Mouse (Mus musculus): ENCODE measurements at regions not wholly inside any gene's neighbourhood (a gene's known extent, or its start where the extent isn't known, plus 50 kb on each side); places are given as distances from the start of the nearest gene placed in this dataset.

- no peak for ATAC-seq (replicated peaks; ENCODE audit: poor library complexity)
Measured at GRCm38 (mm10) chr1:186379938-186380847, 263.1 kb upstream of the Lyplal1 start.

- ATAC-seq (replicated peaks; ENCODE audit: poor library complexity): no peak
Measured at GRCm38 (mm10) chr1:186376906-186377623, 260.0 kb upstream of the Lyplal1 start.

DNA sequence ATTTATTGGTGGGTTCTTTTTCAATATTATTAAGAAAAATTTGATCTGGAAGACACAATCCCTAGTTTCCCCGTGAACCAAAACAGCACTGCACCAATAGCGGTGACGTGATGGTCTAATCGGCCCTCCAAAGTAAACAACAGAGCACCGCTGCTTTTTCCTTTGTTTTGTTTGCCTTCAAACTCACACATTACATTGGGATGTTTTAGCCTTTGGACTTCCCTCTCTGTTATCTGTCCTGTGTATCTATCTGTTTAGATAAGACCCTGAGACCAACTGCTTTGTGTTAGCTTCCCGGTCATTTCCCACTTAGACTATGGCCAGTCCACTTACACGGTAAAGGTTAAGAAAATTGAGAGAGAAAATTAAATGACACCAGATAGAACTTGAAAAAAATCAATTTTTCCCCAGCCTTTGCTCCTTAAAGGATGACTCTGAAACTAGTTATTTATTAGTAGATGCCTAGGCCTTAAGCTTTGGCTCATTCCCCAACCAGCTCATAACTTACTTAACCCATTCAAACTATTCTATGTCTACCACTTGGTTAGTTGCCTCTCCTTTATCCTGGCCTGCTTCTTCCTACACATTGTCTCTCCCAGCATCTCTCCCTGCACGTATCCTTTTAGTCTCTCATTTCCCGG lies 257.0 kb upstream of the Lyplal1 start:
- no peak for ATAC-seq (replicated peaks; ENCODE audit: poor library complexity)

DNA sequence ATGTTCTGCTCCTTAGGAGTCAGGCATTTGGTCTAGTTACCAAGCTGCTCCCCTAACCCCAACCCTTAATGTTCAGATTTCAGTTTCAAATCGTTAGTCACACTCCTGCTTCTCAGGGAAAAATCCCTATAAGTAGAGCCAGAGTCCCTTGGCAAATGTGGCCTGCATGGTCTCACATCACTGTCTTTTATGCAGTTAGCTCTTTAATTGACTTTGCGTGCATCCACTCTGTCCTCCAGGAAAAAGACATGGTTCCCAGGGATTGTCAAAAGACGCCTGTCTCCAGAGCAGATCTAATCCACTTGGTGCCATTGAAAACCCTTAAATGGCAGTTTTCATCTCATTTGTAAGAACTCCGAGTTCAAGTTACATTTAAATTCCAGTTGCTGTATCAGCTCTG lies 256.3 kb upstream of the Lyplal1 start:
- ATAC-seq (replicated peaks; ENCODE audit: poor library complexity): no peak

GRCm38 (mm10) chr1:186372770-186373353 lies 255.8 kb upstream of the Lyplal1 start:
- no peak for ATAC-seq (replicated peaks; ENCODE audit: poor library complexity)

GRCm38 (mm10) chr1:186363356-186363755 lies 246.2 kb upstream of the Lyplal1 start:
- no peak for ATAC-seq (replicated peaks; ENCODE audit: poor library complexity)

DNA sequence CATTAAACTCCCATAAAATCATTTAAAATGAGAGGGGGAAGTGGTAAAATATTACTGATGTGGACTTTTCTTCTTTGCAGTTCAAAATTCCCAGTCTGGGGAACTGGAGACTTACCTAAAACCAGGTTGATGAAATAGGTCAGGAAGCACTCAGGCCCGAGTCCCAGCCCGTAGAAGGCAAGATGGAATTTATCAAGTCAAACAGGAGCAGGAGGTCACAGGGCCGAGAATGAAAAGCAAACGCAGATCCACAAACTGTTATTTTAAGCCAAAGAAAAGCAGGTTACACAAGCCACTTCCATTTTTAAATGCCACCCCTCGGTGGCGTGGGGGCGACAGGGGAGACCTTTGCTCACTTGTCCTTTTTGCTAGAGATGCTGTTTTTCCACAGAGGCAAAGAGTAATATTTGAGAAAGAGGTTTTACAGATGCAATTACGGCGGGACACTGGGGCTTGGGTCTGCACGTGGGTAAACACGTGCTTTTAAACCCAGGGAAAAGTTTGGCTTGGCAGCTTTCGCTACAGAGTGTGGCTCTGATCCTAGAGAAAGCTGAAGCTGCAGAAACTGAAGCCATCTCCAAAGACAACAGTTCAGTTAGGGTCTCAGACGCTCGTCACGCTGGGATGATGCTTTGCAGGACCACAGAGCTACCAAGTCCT lies 241.0 kb upstream of the Lyplal1 start:
- ATAC-seq (replicated peaks; ENCODE audit: poor library complexity): no peak

DNA sequence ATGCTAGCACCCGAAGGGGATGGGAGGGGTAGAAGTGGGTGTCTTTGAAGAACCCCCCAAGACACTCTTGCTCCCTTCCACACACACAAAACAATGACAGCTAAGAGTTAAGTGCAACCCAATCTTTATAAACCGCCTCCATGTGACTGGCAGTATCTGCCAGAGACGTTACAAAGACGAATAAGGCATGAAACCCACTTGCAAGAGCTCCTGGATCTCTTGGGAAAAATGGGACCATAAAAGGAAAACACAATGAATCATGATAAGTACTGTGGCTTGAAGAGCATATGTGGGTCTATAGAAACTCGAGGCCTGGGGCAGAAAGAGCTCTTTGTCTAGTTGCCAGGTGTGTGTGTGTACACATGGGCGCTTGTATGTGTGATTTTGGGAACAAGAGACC lies 237.6 kb upstream of the Lyplal1 start:
- no peak for ATAC-seq (replicated peaks; ENCODE audit: poor library complexity)

GRCm38 (mm10) chr1:186354072-186354471 lies 237.0 kb upstream of the Lyplal1 start:
- ATAC-seq (replicated peaks; ENCODE audit: poor library complexity): no peak

DNA sequence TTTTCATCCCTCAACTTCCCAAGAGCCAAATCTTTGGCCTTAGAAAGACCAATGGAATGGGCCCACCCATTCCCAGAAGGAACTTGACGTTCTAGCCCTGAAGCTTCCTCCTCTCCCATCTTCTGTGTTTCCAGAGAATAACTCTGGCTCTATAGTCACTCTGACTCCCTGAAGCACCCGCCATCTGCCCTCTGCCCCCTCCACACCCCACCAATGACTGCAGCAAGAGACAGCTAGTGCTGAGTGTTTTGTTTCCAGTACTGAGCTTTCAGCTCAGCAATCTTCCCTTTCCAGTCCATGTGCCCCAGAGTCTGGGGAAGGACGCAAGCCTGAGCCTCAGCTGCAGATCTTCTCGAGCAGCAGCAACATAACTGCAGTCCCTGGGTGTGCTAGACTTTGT lies 233.3 kb upstream of the Lyplal1 start:
- ATAC-seq (replicated peaks; ENCODE audit: poor library complexity): no peak

GRCm38 (mm10) chr1:186349966-186350365 lies 232.9 kb upstream of the Lyplal1 start:
- no peak for ATAC-seq (replicated peaks; ENCODE audit: poor library complexity)

DNA sequence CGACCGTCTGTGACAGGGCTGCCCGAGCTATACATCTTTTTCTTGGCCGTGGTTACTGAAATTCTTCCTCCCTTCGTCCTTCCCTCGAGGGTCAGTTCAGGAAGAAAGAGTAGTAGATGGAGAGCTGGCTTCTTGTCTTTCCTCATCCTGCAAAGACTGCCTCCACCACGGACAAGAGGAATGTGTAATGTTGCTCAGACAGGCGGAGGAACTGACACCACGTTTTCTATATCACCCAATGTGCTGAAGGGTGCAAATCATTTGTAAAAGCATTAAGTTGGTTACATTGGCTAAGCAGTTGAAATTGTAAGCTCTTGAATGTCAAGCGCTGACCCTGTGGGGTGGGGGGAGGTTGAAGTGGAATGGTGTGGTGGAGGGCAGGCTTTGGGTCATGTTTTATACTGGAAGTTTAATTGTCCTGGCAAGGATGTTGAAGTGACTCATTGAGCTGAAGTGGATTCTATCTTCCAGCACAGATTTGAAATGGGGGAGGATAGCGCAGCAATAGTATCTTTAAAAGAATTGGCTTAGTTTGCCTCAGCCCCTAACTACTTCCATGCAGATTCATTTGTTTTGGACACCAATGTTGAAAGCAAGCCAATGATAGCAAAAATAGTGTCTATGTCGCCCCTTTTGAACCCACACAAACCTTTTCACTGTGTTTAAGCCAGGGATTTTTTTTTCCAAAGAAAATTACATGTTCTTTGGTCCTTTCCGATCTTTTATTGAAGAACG lies 230.5 kb upstream of the Lyplal1 start:
- ATAC-seq (replicated peaks; ENCODE audit: poor library complexity): no peak

DNA sequence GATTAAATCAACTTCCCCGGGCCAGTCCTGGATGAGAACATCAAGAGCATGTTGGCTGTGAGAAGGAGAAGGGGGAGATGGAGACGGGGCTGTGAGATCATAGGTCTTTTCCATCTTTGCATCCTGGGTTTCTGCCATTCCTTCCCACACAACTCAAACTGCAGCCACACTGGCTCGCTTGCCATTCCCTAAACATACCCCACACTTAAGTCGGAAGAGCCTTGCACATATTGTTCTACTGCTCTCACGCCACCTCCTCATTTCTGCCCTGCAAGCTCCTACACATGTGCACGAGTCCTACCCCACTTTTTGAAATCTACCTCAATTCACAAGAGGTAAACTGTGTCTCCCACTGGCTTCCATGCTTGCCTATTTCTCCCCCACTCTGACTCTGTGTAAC lies 228.3 kb upstream of the Lyplal1 start:
- no peak for ATAC-seq (replicated peaks; ENCODE audit: poor library complexity)

GRCm38 (mm10) chr1:186342931-186343506 lies 225.9 kb upstream of the Lyplal1 start:
- no peak for ATAC-seq (replicated peaks; ENCODE audit: poor library complexity)

DNA sequence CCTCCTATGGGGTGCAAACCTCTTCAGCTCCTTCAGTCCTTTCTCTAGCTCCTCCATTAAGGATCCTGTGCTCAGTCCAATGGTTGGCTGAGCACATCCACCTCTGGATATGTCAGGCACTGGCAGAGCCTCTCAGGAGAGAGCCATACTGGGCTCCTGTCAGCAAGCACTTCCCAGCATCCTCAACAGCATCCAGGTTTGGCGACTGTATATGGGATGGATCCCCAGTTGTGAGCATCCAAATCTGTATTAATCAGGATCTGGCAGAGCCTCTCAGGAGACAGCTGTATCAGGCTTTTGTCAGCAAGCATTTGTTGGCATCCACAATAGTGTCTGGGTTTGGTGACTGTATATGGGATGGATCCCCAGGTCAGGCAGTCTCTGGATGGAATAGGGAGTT lies 225.3 kb upstream of the Lyplal1 start:
- ATAC-seq (replicated peaks; ENCODE audit: poor library complexity): no peak

DNA sequence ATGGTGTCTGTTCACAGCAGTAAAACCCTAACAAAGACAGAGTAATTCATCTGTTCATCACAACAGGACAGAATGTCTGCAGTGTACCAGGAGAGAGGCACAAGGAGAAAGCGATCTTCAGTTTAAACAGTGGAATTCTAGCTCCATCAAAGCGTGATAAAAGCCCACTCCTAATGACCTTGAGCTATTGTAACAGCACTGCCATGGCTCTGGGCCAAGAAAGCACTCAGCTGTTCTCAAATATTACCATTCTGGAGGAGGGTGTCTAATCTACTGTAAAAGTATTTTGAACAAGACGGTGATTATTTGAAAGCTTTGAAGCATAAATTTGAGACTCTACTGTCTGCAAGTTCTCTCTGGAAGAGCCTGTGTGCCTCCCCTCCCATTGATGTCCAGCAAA lies 224.8 kb upstream of the Lyplal1 start:
- ATAC-seq (replicated peaks; ENCODE audit: poor library complexity): no peak

DNA sequence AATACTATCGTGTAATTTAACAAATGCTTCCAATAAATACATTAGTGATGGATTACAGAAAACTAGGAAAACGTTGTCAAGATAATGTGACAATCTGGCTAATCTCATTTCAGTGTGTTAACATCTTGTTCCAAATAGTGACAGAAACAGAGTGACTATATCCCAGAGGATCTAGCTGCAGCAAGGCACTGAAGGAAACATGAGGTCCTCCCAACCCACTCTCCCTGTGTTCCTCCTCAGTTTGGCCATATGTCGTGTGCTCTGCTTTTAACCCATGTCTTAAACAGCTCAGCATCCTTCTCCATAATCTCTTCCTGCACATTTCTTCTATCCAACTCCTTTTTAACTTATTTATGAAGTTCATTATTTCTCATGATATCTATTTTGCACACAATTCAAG lies 223.6 kb upstream of the Lyplal1 start:
- ATAC-seq (replicated peaks; ENCODE audit: poor library complexity): no peak

- ATAC-seq (replicated peaks; ENCODE audit: poor library complexity): no peak
Measured at GRCm38 (mm10) chr1:186317285-186317684, 200.2 kb upstream of the Lyplal1 start.

GRCm38 (mm10) chr1:186314180-186314579 lies 197.1 kb upstream of the Lyplal1 start:
- no peak for ATAC-seq (replicated peaks; ENCODE audit: poor library complexity)

- ATAC-seq (replicated peaks; ENCODE audit: poor library complexity): no peak
Measured at GRCm38 (mm10) chr1:186312698-186313097, 195.6 kb upstream of the Lyplal1 start.

All from megakaryocyte progenitor cell, adult 5-6 weeks (primary cell).